Mouse (Mus musculus): ENCODE results near the gene Rnaseh2a. TPM values are rescaled to one million over a fixed set of nuclear protein-coding genes. Genes with fewer than 3 reads are reported as not detected.

Rnaseh2a gene
- total and polyA plus RNA-seq, 3 experiments, result 105 to 109 TPM; not detected in 1

DNA sequence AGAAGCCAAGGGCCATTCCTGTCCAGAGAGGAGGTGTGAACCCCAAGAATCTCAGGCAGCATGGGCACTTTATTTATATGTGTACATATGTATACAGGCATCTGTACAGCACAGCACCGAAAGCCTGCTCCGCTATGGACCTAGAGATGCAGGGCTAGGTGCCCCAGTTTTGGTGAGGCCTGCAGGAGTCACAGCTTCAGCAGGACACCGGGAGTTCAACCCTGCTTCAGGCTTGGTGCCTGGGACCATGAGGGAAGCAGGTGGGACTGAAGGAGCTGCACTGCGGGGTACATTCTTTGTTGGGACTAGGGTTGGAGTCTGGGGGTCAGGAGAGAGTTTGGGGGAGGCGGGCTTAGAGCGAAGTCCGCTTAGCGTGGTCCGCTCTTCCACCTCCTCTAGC is 57.7 kb downstream of the Rnaseh2a start:
- Histone ChIP-seq H3K79me2 (ENCODE audit: control insufficient read depth, insufficient read depth, low read length, poor library complexity) (peaks cover 35% of the 10 kb centered on the region), H3K9ac (ENCODE audit: control insufficient read depth, low read depth, low read length, poor library complexity, severe bottlenecking) (no peak overlapping the region), H3K9me3 (replicated peaks; ENCODE audit: insufficient read depth, low read length) (no peaks in the 10 kb centered on the region), H3K4me3 (ENCODE audit: control insufficient read depth in 1 of 2, insufficient read depth in 1 of 2, low read depth in 2 of 2, low read length in 2 of 2) (no peak overlapping the region), H3K36me3 (ENCODE audit: control insufficient read depth in 1 of 2, insufficient read depth in 2 of 2, low read length in 2 of 2) (peaks cover 0 to 31% of the 10 kb centered on the region in 2 experiments; a peak in 2 of 4 replicates), H3K27ac (ENCODE audit: control insufficient read depth, low read depth, low read length) (no peak overlapping the region), H3K27me3 (ENCODE audit: control insufficient read depth in 1 of 2, insufficient read depth in 2 of 2, low read length in 2 of 2) (no peaks in the 10 kb centered on the region), H3K4me1 (ENCODE audit: control insufficient read depth in 1 of 2, insufficient read depth in 2 of 2, low read length in 2 of 2) (peaks cover 2 to 40% of the 10 kb centered on the region in 2 experiments; a peak in 3 of 4 replicates)
- no peak for TF ChIP-seq NRF1 (IDR thresholded peaks at IDR 0.05; ENCODE audit: insufficient read depth, low read depth, low read length, poor library complexity, severe bottlenecking)
- TF ChIP-seq POLR2AphosphoS2 (IDR thresholded peaks at IDR 0.05; ENCODE audit: low read length), result 0 out of 2 replicates have a peak, but pooled peaks have one; percentile 65
- peak in 1 of 2 experiments; percentile 37; a peak in 2 of 4 replicates for TF ChIP-seq POLR2A (IDR thresholded peaks at IDR 0.05; ENCODE audit: control insufficient read depth in 1 of 2, insufficient read depth in 1 of 2, low read depth in 1 of 2, low read length in 2 of 2, poor library complexity in 1 of 2)
- no peak for DNase-seq (ENCODE audit: low read depth, low spot score)

DNA sequence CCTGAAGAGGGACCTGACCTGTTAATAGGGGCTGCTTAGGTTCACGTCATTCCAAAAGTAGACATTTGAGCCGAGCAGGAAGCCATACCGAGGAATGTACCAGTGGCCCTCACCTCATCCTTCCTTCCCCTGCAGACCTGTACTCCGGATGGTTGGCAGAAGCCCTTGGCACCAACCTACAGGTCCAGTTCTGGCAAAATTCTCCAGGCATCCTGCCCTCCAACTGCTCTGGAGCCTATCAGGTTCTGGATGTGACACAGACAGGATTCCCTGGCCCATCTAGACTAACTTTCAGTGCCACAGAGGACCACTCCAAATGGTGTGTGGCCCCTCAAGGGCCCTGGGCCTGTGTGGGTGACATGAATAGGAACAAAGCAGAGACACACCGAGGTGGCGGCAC is 59.0 kb downstream of the Rnaseh2a start:
- TF ChIP-seq GABPA (IDR thresholded peaks at IDR 0.05; ENCODE audit: low read depth, low read length) (no peak), ZNF384 (IDR thresholded peaks at IDR 0.05; ENCODE audit: low read depth, low read length) (no peak), ZKSCAN1 (IDR thresholded peaks at IDR 0.05; ENCODE audit: low read depth, low read length) (no peak), CTCF (IDR thresholded peaks at IDR 0.05 in 2 of 3, conservative IDR thresholded peaks at IDR 0.05 in 1 of 3; ENCODE audit: control insufficient read depth in 1 of 3, insufficient read depth in 1 of 3, low read depth in 2 of 3, low read length in 3 of 3, poor library complexity in 1 of 3, severe bottlenecking in 1 of 3) (no peak), TBP (IDR thresholded peaks at IDR 0.05; ENCODE audit: low read depth, low read length) (no peak), USF1 (IDR thresholded peaks at IDR 0.05; ENCODE audit: low read depth, low read length) (no peak), MAFK (IDR thresholded peaks at IDR 0.05; ENCODE audit: borderline replicate concordance, low read depth, low read length) (no peak), NELFE (IDR thresholded peaks at IDR 0.05; ENCODE audit: low read depth, low read length) (no peak), CHD1 (IDR thresholded peaks at IDR 0.05; ENCODE audit: low read depth, low read length) (no peak), RAD21 (IDR thresholded peaks at IDR 0.05; ENCODE audit: low read depth, low read length) (no peak)
- no peaks in the 10 kb centered on the region for H3K27me3 ChIP-seq (ENCODE audit: control insufficient read depth in 1 of 2, insufficient read depth in 2 of 2, low read length in 2 of 2)
- H3K4me3 ChIP-seq (ENCODE audit: control insufficient read depth in 1 of 2, insufficient read depth in 1 of 2, low read depth in 2 of 2, low read length in 2 of 2), result peak overlapping the region in 1 of 2 experiments; percentile 94; a peak in 2 of 4 replicates
- peaks cover 2 to 44% of the 10 kb centered on the region in 2 experiments; a peak in 3 of 4 replicates for H3K4me1 ChIP-seq (ENCODE audit: control insufficient read depth in 1 of 2, insufficient read depth in 2 of 2, low read length in 2 of 2)
- no peaks in the 10 kb centered on the region for H3K9me3 ChIP-seq (replicated peaks; ENCODE audit: insufficient read depth, low read length)
- H3K36me3 ChIP-seq (ENCODE audit: control insufficient read depth in 1 of 2, insufficient read depth in 2 of 2, low read length in 2 of 2), result peaks cover under 1 to 31% of the 10 kb centered on the region in 2 experiments; a peak in 2 of 4 replicates
- peaks cover 30% of the 10 kb centered on the region for H3K79me2 ChIP-seq (ENCODE audit: control insufficient read depth, insufficient read depth, low read length, poor library complexity)
- H3K27ac ChIP-seq (ENCODE audit: control insufficient read depth, low read depth, low read length), result peak overlapping the region; percentile 35; the same call in 1 of the 2 replicates
- H3K9ac ChIP-seq (ENCODE audit: control insufficient read depth, low read depth, low read length, poor library complexity, severe bottlenecking), result peak overlapping the region; percentile 33
- DNase-seq (ENCODE audit: low read depth, low spot score), result no peak

DNA sequence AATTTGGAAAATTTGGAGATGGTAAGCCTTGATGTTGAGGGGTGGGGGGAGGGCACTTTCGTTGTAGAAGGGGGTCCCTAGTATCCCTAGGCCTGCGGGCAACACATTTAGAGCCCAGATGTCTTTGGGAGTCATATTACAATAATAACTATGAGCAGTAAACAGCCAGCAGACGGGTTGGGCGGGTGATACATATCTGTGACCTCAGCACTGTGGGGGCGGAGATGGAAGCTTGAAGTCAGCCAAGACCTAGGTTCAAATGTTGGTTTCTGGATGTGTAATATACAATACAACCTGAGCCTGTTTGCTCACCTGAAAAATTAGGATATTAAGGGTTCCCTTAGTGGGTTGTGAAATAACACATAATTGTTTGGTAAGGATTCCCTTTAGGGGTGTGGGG is 59.6 kb downstream of the Rnaseh2a start:
- 0 out of 2 replicates have a peak, but pooled peaks have one; percentile 11 for TF ChIP-seq TAL1 (IDR thresholded peaks at IDR 0.05; ENCODE audit: low read length)
- peak; percentile 60 for TF ChIP-seq ETS1 (IDR thresholded peaks at IDR 0.05; ENCODE audit: low read depth, low read length)
- no peak for TF ChIP-seq ZNF384 (IDR thresholded peaks at IDR 0.05; ENCODE audit: low read depth, low read length)
- peak; percentile 43; the same call in 1 of the 2 replicates for TF ChIP-seq TCF12 (IDR thresholded peaks at IDR 0.05; ENCODE audit: low read depth, low read length)
- TF ChIP-seq GATA1 (IDR thresholded peaks at IDR 0.05; ENCODE audit: low read depth, low read length), result peak; percentile 48; the same call in 1 of the 2 replicates
- peak; percentile 41 for TF ChIP-seq MXI1 (IDR thresholded peaks at IDR 0.05; ENCODE audit: low read depth, low read length)
- peak; percentile 60 for TF ChIP-seq TBP (IDR thresholded peaks at IDR 0.05; ENCODE audit: low read depth, low read length)
- TF ChIP-seq NELFE (IDR thresholded peaks at IDR 0.05; ENCODE audit: low read depth, low read length), result peak; percentile 24; the same call in 1 of the 2 replicates
- TF ChIP-seq ZC3H11A (IDR thresholded peaks at IDR 0.05; ENCODE audit: low read depth, low read length), result no peak
- TF ChIP-seq RCOR1 (IDR thresholded peaks at IDR 0.05; ENCODE audit: low read depth, low read length), result no peak
- TF ChIP-seq SIN3A (IDR thresholded peaks at IDR 0.05; ENCODE audit: low read length), result peak; percentile 72
- 0 out of 2 replicates have a peak, but pooled peaks have one; percentile 20 for TF ChIP-seq ZMIZ1 (IDR thresholded peaks at IDR 0.05; ENCODE audit: low read depth, low read length)
- peak in 1 of 2 experiments; percentile 45; a peak in 2 of 4 replicates for TF ChIP-seq EP300 (IDR thresholded peaks at IDR 0.05; ENCODE audit: low read depth in 1 of 2, low read length in 2 of 2)
- Histone ChIP-seq H3K9me3 (replicated peaks; ENCODE audit: insufficient read depth, low read length) (no peaks in the 10 kb centered on the region), H3K4me1 (ENCODE audit: control insufficient read depth in 1 of 2, insufficient read depth in 2 of 2, low read length in 2 of 2) (peaks cover 2 to 44% of the 10 kb centered on the region in 2 experiments; a peak in 3 of 4 replicates), H3K79me2 (ENCODE audit: control insufficient read depth, insufficient read depth, low read length, poor library complexity) (peaks cover 28% of the 10 kb centered on the region), H3K4me3 (ENCODE audit: control insufficient read depth in 1 of 2, insufficient read depth in 1 of 2, low read depth in 2 of 2, low read length in 2 of 2) (peak overlapping the region; percentile 74 to 94), H3K9ac (ENCODE audit: control insufficient read depth, low read depth, low read length, poor library complexity, severe bottlenecking) (peak overlapping the region; percentile 96), H3K36me3 (ENCODE audit: control insufficient read depth in 1 of 2, insufficient read depth in 2 of 2, low read length in 2 of 2) (peaks cover 4 to 31% of the 10 kb centered on the region in 2 experiments; a peak in 3 of 4 replicates), H3K27ac (ENCODE audit: control insufficient read depth, low read depth, low read length) (peak overlapping the region; percentile 95), H3K27me3 (ENCODE audit: control insufficient read depth in 1 of 2, insufficient read depth in 2 of 2, low read length in 2 of 2) (no peaks in the 10 kb centered on the region)
- DNase-seq (ENCODE audit: low read depth, low spot score), result peak; percentile 88

All from MEL (cell line).